Mouse (Mus musculus) liver, embryonic 11.5 days (tissue): ENCODE data around the gene Phykpl. TPM values are rescaled to one million over a fixed set of nuclear protein-coding genes. Genes with fewer than 3 reads are reported as not detected.
"Not testable (repeated sequence)": the region's sequence is repeated elsewhere in the genome, so short reads cannot be mapped to it uniquely, and the experiment has no call there.

Experiments used
- ATAC-seq: fragments of 200-750 bp; cut with Nextera tagmentation; replicated peaks from 2 replicates; pipeline ENCODE4 v1.8.0; 2017; ENCODE audit warnings: moderate number of reproducible peaks, mild to moderate bottlenecking, moderate TSS enrichment, moderate library complexity; ENCODE audit not compliant: low FRiP score
- DNase-seq: peaks from one replicate; pipeline ENCODE4 v3.0.0-alpha.2; 2017; ENCODE audit warnings: low spot score
- H3K27ac ChIP-seq: fragments of 300-500 bp; sonication (generic); 2 replicates; pipeline ENCODE4 v1.5.1; 2014; ENCODE audit warnings: mild to moderate bottlenecking, low read depth, low read length, control low read depth
- H3K27me3 ChIP-seq: fragments of 300-500 bp; sonication (generic); replicated peaks from 2 replicates; pipeline ENCODE4 v1.6.1; 2014; ENCODE audit warnings: low read length, mixed read lengths; ENCODE audit not compliant: control insufficient read depth, insufficient read depth
- H3K36me3 ChIP-seq: fragments of 300-500 bp; sonication (generic); 2 replicates; pipeline ENCODE4 v1.6.1; 2014; ENCODE audit warnings: mild to moderate bottlenecking, low read length, moderate library complexity, mixed read lengths; ENCODE audit not compliant: control insufficient read depth, insufficient read depth
- H3K4me1 ChIP-seq: fragments of 300-500 bp; sonication (generic); replicated peaks from 2 replicates; pipeline ENCODE4 v1.6.1; 2014; ENCODE audit warnings: low read length, mixed read lengths; ENCODE audit not compliant: control insufficient read depth, insufficient read depth
- H3K4me2 ChIP-seq: fragments of 300-500 bp; sonication (generic); 2 replicates; pipeline ENCODE4 v1.6.1; 2014; ENCODE audit warnings: mild to moderate bottlenecking, control low read depth, moderate library complexity
- H3K4me3 ChIP-seq: fragments of 300-500 bp; sonication (generic); 2 replicates; pipeline ENCODE4 v1.5.1; 2014; ENCODE audit warnings: low read depth, low read length, control low read depth
- H3K9ac ChIP-seq: fragments of 300-500 bp; sonication (generic); 2 replicates; pipeline ENCODE4 v1.6.1; 2014; ENCODE audit warnings: low read depth, low read length, control low read depth
- H3K9me3 ChIP-seq: fragments of 300-500 bp; sonication (generic); 2 replicates; pipeline ENCODE4 v1.6.1; 2016; ENCODE audit warnings: low read length, inconsistent platforms, mixed read lengths; ENCODE audit not compliant: control insufficient read depth
- WGBS: fragments of 180-500 bp; shearing (Covaris S2); extraction: QIAGEN DNeasy Blood & Tissue Kit; methylation state at CpG from one replicate; pipeline ENCODE4 v1.1.7; 2014; 5-methylcytosine and 5-hydroxymethylcytosine counted together
- polyA plus RNA-seq: library from polyadenylated mRNA; unstranded; fragments of >200 nt; fragmentation: Nextera tagmentation; extraction: Ambion mirVana; gene quantifications from 2 replicates; pipeline ENCODE4 v1.2.1, GENCODE M21; 2014

Phykpl gene
- polyA plus RNA-seq, 1 experiment from 2014 or later, result 28.6 TPM

GRCm38 (mm10) chr11:51605602-51606446 is 21.3 kb downstream of the Phykpl start:
- no peaks in the 10 kb centered on the region for H3K9me3 ChIP-seq
- peak; percentile 62 for ATAC-seq
- peaks cover 46% of the 10 kb centered on the region for H3K36me3 ChIP-seq
- H3K4me2 ChIP-seq, result peak overlapping the region; percentile 94
- H3K9ac ChIP-seq, result peak overlapping the region; percentile 97
- under 1% methylated on average over 81 of the region's 81 CpGs for WGBS
- H3K4me1 ChIP-seq, result peaks cover 46% of the 10 kb centered on the region
- peak; percentile 78 for DNase-seq
- H3K27me3 ChIP-seq, result no peaks in the 10 kb centered on the region
- peak overlapping the region; percentile 92 for H3K4me3 ChIP-seq
- H3K27ac ChIP-seq, result peak overlapping the region; percentile 98

DNA sequence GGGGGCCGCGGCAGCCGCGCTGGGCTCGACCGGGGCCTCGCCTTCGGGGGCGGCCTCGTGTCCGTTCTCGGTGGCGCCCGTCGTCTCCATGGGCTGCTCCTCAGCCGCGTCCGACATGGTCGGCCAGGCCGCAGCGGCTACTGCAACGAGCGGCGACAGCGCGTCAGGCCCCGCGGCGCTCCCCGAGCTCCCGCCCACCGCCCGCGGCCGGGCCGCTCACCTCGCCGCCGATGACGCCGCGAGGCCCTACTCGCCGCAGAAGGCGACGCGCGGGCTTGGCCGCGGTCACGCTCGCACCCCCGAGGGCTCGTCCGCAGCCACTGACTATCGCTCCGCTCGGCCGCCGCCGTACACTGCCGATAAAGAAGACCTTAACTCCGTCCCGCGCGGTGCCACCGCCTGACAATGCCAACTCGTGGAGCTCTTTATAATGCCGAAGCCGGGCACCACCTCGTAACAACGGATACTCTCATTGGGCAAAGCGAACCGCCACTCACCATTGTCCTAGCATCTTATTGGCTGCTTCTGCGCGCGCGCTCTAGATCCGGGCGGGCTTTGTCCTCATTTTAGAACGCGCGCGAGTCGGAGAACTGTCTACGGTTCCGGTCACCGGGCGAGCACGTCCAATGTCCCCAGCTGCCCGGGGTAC is 22.0 kb downstream of the Phykpl start, which contains the start of gene Hnrnpab:
Hnrnpab (minus strand) TSS at position 401 of the 649 bp plus-strand sequence.
- Histone ChIP-seq H3K9me3 (no peaks in the 10 kb centered on the region), H3K27ac (peak within 1 kb of the TSS; percentile 98), H3K27me3 (no peaks in the 10 kb centered on the region), H3K4me3 (peak within 1 kb of the TSS; percentile 92), H3K4me2 (peak within 1 kb of the TSS; percentile 94), H3K36me3 (peaks cover 38% of the 10 kb centered on the region), H3K9ac (peak within 1 kb of the TSS; percentile 97), H3K4me1 (peaks cover 43% of the 10 kb centered on the region)
- DNase-seq, result peak; percentile 97
- peak; percentile 87 for ATAC-seq
- under 1% methylated on average over 91 of the region's 91 CpGs for WGBS

- Histone ChIP-seq H3K36me3 (peaks cover 32% of the 10 kb centered on the region), H3K27ac (peak overlapping the region; percentile 98), H3K9ac (peak overlapping the region; percentile 97), H3K4me1 (peaks cover 42% of the 10 kb centered on the region), H3K27me3 (no peaks in the 10 kb centered on the region), H3K4me2 (peak overlapping the region; percentile 82), H3K4me3 (peak overlapping the region; percentile 92), H3K9me3 (no peaks in the 10 kb centered on the region)
- DNase-seq (no peak), ATAC-seq (peak; percentile 50)
- 10% methylated on average over 15 of the region's 15 CpGs for WGBS
Measured at GRCm38 (mm10) chr11:51607096-51607738, 22.7 kb downstream of the Phykpl start.

GRCm38 (mm10) chr11:51609266-51609909 is 24.8 kb downstream of the Phykpl start:
- H3K9me3 ChIP-seq, result no peaks in the 10 kb centered on the region
- WGBS, result 36% methylated on average over 3 of the region's 3 CpGs
- peaks cover 10% of the 10 kb centered on the region for H3K36me3 ChIP-seq
- DNase-seq (no peak), ATAC-seq (peak; percentile 71)
- H3K9ac ChIP-seq, result peak overlapping the region; percentile 46
- H3K27ac ChIP-seq, result peak overlapping the region; percentile 98
- peak overlapping the region; percentile 27 for H3K4me3 ChIP-seq
- peak overlapping the region; percentile 60 for H3K4me2 ChIP-seq
- H3K27me3 ChIP-seq, result no peaks in the 10 kb centered on the region
- H3K4me1 ChIP-seq, result peaks cover 27% of the 10 kb centered on the region

DNA sequence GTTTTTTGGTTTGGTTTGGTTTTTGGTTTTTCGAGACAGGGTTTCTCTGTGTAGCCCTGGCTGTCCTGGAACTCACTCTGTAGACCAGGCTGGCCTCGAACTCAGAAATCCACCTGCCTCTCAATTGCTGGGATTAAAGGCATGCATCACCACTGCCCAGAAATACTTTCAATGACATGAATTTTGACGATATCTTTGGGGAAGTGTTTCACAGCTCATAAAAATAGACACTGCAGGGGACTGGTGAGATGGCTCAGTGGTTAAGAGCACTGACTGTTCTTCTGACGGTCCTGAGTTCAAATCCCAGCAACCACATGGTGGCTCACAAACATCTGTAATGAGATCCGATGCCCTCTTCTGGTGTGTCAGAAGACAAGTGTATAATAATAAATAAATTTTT is 25.4 kb downstream of the Phykpl start:
- not testable (repeated sequence) for H3K36me3 ChIP-seq, H3K27me3 ChIP-seq, ATAC-seq, H3K9ac ChIP-seq, H3K9me3 ChIP-seq, H3K4me3 ChIP-seq, DNase-seq
- peak overlapping the region; percentile 98 for H3K27ac ChIP-seq
- peaks cover 23% of the 10 kb centered on the region for H3K4me1 ChIP-seq
- H3K4me2 ChIP-seq, result peak overlapping the region; percentile 60
- 66% methylated on average over 5 of the region's 5 CpGs for WGBS

GRCm38 (mm10) chr11:51614256-51614655 is 29.7 kb downstream of the Phykpl start:
- H3K27ac ChIP-seq, result no peak overlapping the region
- 87% methylated on average over 8 of the region's 8 CpGs for WGBS
- DNase-seq (no peak), ATAC-seq (no peak)
- no peak overlapping the region for H3K4me2 ChIP-seq
- H3K27me3 ChIP-seq, result no peaks in the 10 kb centered on the region
- peaks cover 14% of the 10 kb centered on the region for H3K4me1 ChIP-seq
- no peak overlapping the region for H3K4me3 ChIP-seq
- no peaks in the 10 kb centered on the region for H3K9me3 ChIP-seq
- no peaks in the 10 kb centered on the region for H3K36me3 ChIP-seq
- no peak overlapping the region for H3K9ac ChIP-seq

DNA sequence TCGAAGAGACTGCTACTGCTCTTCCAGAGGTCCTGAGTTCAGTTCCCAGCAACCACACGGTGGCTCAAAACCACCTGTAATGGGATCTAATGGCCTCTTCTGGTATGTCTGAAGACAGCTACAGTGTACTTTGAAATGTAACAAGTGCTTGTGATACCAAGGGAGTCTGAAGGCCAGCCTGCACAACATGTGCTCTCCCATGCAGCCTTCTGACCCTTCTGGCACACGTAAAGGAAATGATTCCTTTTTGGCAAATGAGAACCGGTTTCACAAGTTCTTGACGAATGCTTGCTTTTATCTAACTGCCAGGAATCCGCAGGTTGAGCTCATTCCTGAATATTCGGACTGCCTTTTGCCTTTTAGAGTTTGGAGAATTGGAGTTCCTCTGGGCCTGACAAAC is 30.6 kb downstream of the Phykpl start:
- no peak for DNase-seq

GRCm38 (mm10) chr11:51615601-51616000 is 31.0 kb downstream of the Phykpl start:
- peak; percentile 83 for ATAC-seq
- under 1% methylated on average over 14 of the region's 14 CpGs for WGBS

More for the DNA sequence above, 30.6 kb downstream of the Phykpl start:
- peak overlapping the region; percentile 71 for H3K9ac ChIP-seq
- H3K27me3 ChIP-seq, result no peaks in the 10 kb centered on the region
- no peaks in the 10 kb centered on the region for H3K9me3 ChIP-seq
- 37% methylated on average over 7 of the region's 7 CpGs for WGBS
- peak overlapping the region; percentile 63 for H3K4me2 ChIP-seq
- H3K4me3 ChIP-seq, result peak overlapping the region; percentile 33
- no peaks in the 10 kb centered on the region for H3K36me3 ChIP-seq
- peak overlapping the region; percentile 77 for H3K27ac ChIP-seq
- H3K4me1 ChIP-seq, result peaks cover 9% of the 10 kb centered on the region
- no peak for ATAC-seq

More at GRCm38 (mm10) chr11:51615601-51616000, 31.0 kb downstream of the Phykpl start:
- peaks cover 10% of the 10 kb centered on the region for H3K4me1 ChIP-seq
- no peaks in the 10 kb centered on the region for H3K9me3 ChIP-seq
- no peaks in the 10 kb centered on the region for H3K36me3 ChIP-seq
- H3K4me3 ChIP-seq, result peak overlapping the region; percentile 33
- peak overlapping the region; percentile 71 for H3K9ac ChIP-seq
- no peaks in the 10 kb centered on the region for H3K27me3 ChIP-seq
- peak overlapping the region; percentile 63 for H3K4me2 ChIP-seq
- H3K27ac ChIP-seq, result peak overlapping the region; percentile 77
- DNase-seq, result peak; percentile 83
